Mouse (Mus musculus) myocyte (in vitro differentiated cells): ENCODE results near the gene Olfr102.

Experiments used
- CEBPB ChIP-seq: IDR thresholded peaks from 2 replicates; pipeline ENCODE4 v1.6.1; 2011; ENCODE audit warnings: mild to moderate bottlenecking, moderate library complexity; ENCODE audit not compliant: poor library complexity, insufficient read depth, severe bottlenecking
- E2F4 ChIP-seq: IDR thresholded peaks from one replicate; pipeline ENCODE4 v1.6.1; 2011; ENCODE audit warnings: mild to moderate bottlenecking, control low read depth, moderate library complexity; ENCODE audit not compliant: insufficient read depth
- MAX ChIP-seq: IDR thresholded peaks from one replicate; pipeline ENCODE4 v1.6.1; 2011; ENCODE audit warnings: low read depth, mild to moderate bottlenecking, control low read depth
- MYOG ChIP-seq, 3 experiments: IDR thresholded peaks; one replicate each; pipeline ENCODE4 v1.6.1; 2011; ENCODE audit warnings: control low read depth in 2 of 3, low read depth in 2 of 3, mild to moderate bottlenecking in 2 of 3; ENCODE audit not compliant: insufficient read length in 2 of 3, control insufficient read depth in 1 of 3, insufficient read depth in 1 of 3
- POLR2A ChIP-seq: IDR thresholded peaks from one replicate; pipeline ENCODE4 v1.6.1; 2011; ENCODE audit warnings: low read depth, mild to moderate bottlenecking, control low read depth, moderate library complexity; ENCODE audit not compliant: insufficient read length
- TCF12 ChIP-seq: IDR thresholded peaks from one replicate; pipeline ENCODE4 v1.6.1; 2011; ENCODE audit warnings: mild to moderate bottlenecking, control low read depth; ENCODE audit not compliant: poor library complexity, insufficient read depth, severe bottlenecking
- USF1 ChIP-seq: IDR thresholded peaks from one replicate; pipeline ENCODE4 v1.6.1; 2011; ENCODE audit warnings: low read depth, mild to moderate bottlenecking, control low read depth, moderate library complexity

DNA sequence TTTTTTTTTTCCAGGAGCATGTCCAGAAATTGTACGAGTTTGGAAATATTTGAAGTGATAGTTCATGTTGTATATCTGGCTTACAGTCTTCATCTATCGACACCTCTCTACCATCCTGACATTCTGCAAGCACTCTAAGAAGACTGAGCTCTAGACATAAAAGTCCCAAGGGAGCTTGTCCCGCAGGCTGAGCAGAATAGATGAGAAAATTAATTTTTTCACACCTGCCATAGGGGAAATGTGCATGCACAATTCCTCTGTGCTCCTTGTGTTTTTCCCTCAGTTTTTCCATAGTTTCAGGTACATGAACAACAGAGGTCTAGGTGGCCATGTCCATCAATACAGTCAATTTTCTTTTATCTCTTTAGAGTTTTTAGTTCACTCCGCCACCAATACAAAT, 12.6 kb downstream of the Olfr102 start, which contains the start of gene Olfr101:
- TF ChIP-seq POLR2A: no peak
- TF ChIP-seq CEBPB: no peak
- TF ChIP-seq MYOG (IDR thresholded peaks at IDR 0.05; ENCODE audit: control insufficient read depth in 1 of 3, insufficient read depth in 1 of 3, insufficient read length in 2 of 3, low read depth in 2 of 3): no peak
- TF ChIP-seq USF1: no peak
- no peak for TF ChIP-seq MAX
- no peak for TF ChIP-seq E2F4
- no peak for TF ChIP-seq TCF12
